Mouse (Mus musculus) lung, postnatal 36 days (tissue): ENCODE measurements around the gene Syt7.

Experiments
- DNase-seq: peaks from one replicate; pipeline ENCODE4 v3.0.0; 2022; ENCODE audit warnings: mixed read lengths

Syt7 gene

DNA sequence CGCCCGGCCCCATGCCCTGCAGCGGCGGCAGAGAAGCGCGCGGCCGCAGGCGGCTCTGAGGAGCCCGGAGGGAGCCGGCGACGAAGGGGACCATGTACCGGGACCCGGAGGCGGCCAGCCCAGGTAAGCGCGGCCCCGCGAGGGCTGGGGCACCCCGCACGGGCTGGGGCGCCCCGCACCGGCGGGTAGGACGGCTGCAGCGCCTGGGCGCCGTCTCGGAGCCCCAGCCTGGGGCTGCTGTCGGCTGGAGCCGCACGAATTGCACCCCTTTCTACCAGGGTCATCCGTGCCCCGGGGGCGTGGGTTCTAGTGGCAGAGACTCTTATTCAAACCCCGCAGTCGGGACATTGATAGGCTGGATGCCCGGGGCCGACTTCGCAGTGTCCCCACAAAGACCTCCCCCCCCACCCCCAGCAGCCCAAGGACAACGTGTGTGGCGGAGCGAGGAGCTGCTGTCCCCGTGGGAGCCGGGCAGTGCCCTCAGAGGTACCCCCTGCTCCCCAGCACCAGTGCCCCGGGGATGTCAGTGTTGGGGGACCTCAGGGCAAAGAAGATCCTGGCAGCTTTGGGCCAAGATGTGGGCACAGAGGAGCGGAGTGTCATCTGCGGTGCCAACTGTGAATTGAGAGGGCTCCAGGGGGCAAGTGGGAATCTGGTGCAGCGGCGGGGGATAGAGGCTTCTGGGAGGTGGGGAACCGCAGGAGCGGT lies 655 bp downstream of the Syt7 start:
- no peak for DNase-seq

DNA sequence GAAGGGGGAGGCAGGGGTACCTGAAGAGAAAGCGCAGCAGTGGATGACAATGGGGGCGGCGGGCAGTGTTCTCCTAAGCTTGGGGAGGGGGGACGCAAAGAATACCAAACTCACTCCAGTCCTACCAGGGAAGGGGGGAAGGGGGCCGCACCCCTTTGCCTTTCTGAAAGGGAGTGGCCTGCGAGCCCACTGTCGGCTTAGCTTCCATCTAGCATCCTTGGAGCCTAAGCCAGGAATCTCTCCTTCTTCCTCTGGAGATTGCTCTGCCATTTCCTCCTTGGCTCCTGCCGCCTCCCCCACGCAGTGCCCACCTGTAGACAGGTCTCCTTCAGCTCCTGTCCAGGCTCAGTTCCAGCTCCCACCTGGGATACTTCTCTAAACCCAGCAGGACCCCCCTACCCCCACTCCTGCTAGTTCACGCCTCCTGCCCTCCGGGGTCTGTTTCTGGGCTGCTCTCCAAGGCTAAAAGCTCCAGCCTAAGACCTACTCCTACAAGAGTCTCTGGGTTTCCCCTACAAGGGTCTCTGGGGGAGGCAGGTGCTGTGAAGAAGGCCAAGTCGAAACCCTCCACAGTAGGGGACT lies 1.3 kb downstream of the Syt7 start:
- no peak for DNase-seq

DNA sequence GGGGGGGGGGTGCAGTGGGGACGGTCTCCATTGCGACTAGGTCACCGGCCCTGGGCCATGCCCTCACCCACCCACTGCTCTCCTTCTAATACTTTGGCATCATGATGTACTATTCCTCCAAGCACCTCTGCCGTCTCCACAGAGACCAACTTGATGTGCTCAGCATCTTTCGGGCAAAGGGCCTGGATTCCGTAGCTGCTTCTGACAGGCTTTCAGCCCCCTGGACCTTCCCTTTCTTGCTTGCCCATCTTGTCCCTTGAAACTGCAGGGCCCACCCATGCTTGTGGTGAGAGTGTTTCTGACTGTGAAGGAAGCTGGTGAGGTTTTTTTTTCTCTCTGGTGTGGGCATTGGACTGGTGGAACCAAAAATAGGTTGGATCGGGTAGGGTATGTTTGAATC lies 2.1 kb downstream of the Syt7 start:
- DNase-seq, result no peak

DNA sequence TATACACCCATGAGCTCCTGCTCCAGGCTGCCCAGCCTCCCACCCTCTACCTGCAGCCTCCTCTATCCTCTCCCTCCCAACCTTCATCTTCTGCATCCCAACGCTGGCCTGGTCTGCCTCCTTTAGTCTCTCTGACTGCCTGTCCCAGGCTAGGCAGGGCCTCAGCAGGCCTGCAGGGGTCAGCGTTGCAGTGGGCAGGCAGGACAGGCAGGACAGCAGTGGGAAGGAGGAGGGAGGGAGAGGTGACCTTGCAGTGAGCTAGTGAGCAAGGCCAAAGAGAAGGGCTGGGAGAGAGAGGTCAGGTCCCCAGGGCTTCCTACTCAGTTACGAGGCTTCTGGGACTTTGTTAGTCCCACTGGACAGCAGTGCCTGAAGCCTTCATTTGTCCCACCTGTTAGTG lies 3.1 kb downstream of the Syt7 start:
- peak; percentile 15 for DNase-seq

DNA sequence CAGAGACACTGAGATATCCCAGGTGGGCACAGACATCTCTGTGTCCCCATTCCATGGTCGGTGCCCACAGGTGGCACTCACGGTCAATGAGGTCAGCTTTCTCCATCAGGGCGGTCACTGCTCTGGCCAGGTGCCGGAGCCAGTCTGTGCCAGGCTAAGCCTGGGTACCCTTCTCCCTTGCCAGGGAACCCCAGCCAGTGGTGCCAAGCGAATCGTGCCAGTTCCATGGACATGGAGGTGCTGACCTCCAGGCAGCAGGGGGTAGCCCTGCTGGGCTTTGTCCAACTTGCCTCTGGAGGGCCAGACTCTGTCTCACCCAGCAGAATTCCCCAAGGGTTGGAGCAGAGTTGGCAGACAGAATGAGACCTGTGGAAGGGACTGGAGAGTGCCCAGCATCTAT lies 4.6 kb downstream of the Syt7 start:
- DNase-seq, result no peak

DNA sequence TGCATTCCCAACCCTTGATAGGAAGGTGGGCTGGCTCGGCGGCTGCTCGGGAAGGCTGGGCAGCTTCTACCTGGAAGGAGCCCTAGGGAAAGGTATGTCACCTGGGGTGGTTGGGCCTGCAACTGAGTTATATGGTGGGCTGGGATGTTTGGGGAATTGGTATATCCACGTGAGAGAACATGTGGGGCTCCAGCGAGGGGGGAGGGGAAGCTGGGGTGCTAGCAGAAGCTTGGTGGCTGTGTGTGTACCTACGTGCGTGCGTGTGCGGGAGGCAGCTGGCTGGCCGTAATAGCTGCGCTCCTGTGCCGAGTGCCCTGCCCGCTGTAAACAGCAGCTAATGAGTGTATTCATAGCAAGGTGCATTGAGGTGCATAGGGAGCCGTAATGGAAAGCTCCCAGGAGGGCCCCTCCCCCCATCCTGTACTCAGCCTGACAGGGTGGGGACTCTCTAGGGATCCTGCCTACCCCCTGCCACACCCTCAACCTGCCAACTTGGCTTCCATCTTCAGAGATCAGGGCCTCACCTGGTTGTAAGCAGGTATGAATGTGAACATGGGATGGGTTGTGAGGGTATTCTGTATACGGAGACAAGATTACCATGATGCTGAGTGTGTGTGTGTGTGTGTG lies 5.1 kb downstream of the Syt7 start:
- DNase-seq, result no peak

DNA sequence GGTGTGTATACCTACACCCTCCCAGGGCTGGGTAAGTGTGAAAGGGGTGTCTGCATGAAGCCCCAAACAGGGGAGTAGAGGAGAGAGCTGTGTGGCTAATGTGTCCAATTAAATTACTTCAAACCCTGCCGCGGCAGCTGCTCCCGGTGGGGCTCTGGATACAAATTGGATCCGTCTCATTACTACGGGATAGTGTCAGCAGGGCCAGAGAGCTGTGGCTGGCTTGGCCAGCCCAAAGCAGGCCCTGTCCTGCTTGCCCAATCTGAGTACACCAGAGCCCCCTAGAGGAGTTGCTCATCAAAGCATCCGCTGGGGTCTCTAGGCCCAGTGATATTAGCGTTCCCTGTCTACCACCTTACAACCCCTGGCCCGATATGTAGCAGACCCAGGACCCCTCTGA lies 6.3 kb downstream of the Syt7 start:
- peak; percentile 25 for DNase-seq

DNA sequence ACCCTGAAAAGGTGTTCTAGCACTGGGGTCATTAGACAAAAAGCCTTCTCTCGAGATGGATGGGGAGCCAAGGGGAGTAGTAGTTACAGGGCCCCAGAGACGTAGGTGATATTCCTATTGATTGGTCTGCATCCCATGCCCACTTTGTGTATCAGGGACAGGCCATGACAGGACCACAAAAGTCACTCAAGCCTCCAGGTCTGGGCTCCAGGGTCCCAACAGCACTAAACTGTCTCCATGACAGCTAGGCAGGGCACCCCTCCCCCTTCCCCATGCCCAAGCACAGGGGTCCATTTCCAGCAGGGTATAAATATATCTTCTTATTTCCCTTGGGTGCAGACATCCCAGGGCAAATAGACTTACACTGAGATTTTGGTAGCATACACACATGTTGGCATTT lies 8.1 kb downstream of the Syt7 start:
- DNase-seq, result no peak

DNA sequence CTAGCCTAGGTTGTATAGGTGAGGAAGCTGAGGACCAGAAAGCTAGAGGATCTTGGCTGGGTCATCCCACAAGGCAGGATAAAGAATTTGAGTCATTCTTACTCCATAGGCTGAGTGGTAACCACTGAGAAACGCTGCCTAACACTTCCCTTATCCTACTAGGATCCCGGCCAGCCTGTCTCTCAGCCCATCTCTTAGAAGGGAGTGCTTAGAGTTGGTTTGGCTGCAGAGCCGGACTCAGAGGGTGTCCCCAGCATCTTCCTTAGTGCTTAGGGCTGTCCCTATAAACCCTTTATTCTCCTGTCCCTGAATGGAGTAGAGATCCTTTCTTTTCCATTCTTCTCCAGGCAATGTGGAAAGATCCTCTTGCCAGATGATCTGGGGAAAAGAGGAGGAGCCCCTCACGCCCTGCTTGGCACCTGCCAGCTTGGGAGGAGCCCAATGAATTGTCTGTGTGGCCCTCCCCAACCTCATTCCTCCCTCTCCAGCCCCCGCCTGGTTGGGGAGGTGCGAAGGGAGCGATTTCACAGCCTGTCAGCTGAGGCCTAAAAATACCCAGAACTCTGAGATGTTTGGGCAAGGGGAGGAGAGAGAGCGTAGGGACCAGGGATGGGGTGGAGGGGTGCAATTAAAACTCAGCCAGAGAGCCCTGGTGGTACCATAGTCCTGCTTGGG lies 8.7 kb downstream of the Syt7 start:
- no peak for DNase-seq

DNA sequence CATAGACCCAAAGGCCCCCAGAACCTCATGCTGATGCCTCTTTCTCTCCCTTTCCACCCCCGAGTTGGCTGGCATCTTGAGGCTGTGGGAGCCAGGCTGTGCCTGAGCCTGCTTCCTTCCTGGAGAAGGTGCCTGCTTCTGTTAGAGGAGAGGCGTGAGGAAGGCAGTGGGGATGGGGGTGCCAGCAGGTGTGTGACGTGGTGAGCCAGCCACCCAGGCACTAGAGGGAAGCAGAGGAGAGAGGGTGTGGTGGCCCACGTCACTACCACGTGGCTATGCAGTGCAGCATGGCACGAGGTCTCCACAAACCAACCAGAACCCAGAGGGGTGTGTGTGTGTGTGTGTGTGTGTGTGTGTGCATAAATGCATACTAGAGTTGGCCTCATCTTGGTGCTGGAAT lies 9.4 kb downstream of the Syt7 start:
- no peak for DNase-seq

DNA sequence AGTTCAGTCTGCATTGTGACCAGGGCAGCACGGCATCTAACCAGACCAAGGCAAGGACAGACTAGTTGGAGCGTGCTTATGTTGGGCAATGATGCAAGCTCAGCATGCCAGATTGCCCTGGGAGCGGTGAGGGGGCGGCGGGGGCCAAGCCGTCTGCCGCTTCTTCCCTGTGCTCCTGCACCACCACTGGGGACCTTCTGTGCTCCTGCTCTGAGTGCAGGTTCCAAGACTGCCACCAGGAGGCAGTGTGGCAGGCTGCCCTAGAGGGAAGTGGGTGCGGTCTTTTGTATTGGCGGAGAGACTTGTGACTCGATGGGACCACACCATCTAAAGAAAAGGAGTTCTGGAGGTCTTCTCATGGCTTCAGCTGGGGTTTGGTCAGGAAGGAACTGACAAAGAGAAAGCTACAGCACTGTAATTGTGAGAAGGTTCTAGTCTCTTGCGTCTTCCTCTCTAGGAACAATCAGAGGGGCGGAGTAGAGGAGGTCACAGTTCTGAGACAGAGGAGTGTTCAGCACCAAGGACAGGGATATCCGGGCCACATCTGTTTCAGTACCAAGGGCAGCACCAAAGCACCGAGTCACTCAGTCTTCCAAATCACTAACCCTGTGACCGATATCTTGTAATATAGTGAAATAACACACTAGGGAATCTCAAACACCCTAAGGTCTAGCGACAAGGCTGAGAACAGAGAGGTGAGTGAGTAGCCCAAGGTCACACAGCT lies 14.0 kb downstream of the Syt7 start:
- peak; percentile 80 for DNase-seq

DNA sequence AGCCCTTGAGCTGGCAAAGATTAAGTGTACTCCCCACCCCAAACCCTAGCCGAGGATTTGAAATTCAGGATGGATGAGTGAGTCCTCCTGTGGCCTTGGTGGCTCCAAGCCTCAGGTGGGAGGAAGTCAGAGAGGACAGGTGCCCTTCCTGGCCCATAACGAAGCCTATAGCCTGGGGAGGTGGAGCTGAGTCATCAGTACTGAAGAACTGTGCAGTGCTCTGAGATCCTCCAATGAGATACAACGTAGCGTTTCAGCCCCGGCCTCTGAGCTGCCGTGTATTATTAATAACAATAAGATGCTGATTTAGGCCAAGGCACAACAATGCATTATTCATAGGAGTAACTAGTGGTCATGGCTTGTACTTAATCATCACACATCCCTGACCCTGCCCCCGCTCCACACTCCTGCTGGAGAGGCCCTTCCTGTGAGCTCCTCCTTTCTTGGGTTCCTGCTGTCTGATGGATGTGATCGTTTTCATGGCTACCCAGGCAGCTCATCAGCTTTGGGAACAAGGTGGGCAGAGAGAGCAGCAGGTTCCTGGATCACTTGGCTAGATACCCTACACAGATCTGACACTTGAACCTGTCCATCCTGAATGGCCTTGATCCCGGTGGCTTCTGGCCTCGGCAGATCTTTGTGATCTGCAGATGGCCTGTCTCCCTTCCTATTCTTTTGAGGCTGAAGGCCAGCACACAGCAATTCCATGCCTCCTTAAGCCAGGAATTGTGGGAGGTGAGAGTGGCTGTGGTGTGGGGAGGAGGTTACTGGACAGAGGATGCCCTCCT lies 14.9 kb downstream of the Syt7 start:
- no peak for DNase-seq

DNA sequence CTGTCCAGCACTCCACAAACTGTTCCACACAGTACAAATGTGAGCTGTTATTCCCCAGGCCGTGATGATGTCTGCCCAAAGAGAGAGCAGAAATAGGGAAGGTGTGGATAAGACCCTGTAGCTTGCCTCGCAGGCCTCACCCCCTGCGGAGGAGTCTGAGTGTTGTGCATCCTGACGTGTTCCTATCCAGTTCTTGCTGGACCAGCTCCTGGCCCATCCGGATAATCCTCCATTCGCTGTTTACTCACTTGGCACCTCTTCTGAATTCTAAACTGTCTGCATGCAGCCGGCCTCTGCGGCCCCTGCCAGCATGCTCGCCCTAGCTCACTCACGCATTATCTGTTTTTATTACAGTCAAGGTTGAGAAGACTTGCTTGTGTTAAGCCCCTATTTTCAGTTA lies 15.5 kb downstream of the Syt7 start:
- DNase-seq, result no peak

DNA sequence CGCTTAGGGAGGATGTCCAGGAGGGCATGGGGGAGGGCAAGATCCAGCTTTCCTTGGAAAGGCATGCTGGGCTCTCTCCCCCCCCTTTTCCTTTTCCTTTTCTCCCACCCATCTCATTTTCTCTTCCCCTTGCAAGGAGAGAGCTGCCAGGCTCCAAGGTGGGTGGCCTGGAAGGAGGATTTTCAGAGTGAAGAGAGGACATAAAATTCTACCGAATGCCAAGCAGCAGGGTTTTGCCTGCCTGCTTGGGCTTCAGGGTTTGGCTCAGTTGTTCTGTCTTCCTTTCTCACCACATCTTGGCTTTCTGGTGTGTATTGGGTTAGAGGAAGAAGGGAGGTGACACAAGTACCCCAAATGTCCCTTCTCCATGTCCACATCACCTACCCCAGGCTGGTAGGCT lies 16.0 kb downstream of the Syt7 start:
- DNase-seq, result no peak

DNA sequence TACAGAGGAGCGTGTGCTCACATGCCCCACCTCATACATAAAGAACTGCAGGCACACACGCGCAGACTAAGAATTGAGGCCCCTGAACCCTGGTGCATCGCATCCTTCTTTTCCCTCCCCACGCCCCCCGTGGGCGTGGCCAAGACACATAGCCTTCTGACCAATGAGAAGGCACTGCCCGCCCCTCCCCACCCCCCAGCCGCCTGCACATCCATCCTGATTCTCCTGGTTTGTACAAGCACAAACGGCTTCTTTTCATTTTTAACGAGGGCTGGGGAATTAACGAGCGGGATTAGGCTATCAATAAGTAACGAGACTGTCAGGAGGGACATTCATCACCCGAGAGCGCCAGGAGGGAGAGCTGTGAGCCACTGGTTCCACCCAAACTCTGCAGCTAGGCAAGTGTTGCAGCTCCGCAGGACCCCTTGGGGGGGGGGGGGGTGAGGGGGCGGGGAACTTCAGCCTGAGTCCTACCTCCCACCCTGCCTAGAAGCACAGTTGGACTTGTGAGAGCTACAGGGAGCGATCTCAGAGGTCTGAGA lies 24.9 kb downstream of the Syt7 start:
- DNase-seq, result no peak

DNA sequence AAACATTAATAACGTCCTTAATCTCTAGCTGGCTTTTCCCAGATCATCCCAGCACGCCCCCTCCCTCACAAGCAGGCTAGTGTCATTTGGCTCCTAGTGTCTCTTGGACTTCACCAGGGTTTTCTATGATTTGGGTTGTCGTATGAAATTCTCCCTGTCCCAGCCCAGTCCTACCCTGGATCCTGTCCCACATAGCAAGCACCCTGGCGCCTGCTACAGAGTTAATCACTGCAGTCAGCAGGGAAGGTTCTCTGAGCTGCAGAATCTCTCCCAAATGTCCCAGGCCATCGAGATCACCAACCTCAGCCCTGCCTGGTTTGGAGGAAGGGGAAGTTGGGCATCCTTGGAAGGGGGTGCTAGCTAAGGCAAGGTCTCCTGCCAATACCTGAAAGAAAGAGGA lies 26.6 kb downstream of the Syt7 start:
- DNase-seq, result no peak

DNA sequence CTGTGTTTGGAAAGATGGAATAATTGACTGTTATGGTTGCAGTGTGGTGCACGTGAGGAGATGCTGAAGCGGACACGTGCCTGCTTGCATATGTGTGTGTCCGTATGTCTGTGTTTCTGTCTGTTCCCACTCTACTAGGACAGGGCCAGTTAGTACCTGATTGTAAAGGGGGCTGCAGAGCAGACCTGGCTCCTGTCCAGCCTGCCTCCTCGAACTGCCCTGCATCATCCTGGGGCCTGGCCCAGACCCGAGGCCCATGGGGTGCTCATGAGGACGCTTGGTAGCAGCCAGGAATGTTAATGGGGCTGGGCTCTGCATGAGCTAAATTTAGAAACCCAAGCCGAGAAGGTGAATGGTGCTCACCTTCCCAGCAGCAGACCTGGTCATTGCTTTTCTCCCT lies 28.0 kb downstream of the Syt7 start:
- DNase-seq, result no peak

DNA sequence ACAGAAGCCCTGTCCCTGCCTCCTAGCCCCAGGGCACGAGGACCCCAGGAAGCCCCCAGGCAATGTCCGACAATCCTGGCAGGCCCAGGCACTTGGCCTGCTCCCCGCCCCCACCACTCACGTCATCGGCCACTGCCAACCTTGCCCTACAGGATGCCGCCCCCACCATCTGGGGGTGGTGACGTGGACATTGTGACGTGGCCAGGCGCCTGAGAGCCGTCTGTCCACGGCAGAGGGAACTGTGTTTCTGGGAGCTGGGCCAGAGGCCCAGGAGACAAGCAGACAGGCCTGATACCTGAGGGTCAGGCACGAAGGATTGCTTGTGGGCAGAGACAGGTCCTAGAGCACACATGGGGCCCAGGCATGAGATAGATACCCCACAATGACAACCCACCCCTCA lies 28.5 kb downstream of the Syt7 start:
- peak; percentile 19 for DNase-seq

DNA sequence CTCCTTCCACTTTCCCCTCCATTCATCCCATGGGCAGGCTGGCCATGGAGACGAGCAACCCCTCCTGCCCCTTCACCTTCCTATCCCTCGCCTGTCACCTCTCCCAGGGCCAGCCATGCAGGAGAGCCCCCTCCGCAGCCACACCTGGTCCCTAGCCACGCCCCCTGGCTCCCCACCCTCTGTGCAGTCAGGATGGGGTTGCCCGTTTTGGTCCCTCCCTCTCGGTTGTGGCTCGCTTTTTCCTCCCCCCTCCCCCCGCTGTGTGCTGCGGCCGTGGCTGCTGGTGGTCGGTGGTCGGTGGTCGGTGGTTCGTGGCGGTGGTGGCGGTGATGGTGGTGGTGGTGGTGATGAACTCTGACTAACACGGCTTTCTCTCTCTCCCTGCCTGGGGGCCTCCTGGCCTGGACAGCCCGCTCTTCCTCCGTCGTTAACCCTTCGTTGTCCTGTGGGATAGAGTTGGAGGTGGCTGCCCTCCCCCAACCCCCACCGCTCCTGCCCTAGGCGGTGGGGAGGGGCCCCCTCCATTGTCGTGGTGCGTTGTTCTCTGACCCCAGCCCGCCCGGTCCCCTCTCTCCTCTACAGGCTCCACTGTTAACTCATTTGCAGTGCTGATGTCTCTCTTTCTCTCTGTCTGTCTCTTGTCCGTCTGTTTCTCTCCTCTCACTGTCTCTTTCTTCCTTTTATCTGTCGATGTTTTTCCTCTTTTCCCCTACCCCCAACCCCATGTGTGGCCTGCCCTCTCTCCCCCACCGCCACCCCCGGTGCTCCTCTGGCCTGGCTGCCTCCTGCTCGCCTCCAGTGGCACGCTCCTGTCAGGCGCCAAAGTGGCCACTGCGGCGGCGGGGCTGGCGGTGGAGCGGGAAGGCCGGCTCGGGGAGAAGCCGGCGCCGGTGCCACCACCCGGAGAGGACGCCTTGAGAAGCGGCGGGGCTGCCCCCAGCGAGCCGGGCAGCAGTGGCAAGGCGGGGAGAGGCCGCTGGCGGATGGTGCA lies 33.4 kb downstream of the Syt7 start:
- DNase-seq, result no peak

DNA sequence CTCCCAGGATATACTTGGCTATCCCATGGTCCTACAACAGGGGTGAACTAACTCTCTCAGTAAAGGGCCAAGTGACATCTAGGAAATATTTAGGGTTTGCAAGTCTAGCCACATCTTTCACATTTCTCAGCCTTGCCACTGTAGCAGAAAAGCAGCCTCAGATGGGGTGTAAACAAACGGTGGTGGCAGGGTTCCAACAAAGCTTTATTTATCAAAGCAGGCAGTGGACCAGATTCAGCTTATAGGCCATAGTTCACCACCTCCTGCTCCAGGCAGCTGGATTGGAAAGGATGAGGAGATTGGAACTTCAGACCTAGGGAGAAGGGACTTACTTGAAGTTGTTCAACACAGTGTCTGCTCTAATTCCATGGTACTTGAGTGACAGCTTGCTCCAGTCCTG lies 35.9 kb downstream of the Syt7 start:
- DNase-seq, result peak; percentile 12
